Mouse (Mus musculus) ES-E14 (cell line): ENCODE measurements at regions not wholly inside any gene's neighbourhood (a gene's known extent, or its start where the extent isn't known, plus 50 kb on each side); places are given as distances from the start of the nearest gene placed in this dataset.

Source experiments
- DNase-seq: peaks from one replicate; pipeline ENCODE4 v3.0.0-alpha.2; 2013; ENCODE audit warnings: low read depth, low spot score
- H3K27ac ChIP-seq: 2 replicates; pipeline ENCODE4 v1.5.1; 2012; ENCODE audit warnings: low read depth, mild to moderate bottlenecking, low read length, moderate library complexity, mixed read lengths; ENCODE audit not compliant: poor library complexity, insufficient read depth, severe bottlenecking
- H3K36me3 ChIP-seq: 2 replicates; pipeline ENCODE4 v1.6.1; 2012; ENCODE audit warnings: mild to moderate bottlenecking, low read length, moderate library complexity, mixed read lengths; ENCODE audit not compliant: control insufficient read depth, poor library complexity, insufficient read depth, severe bottlenecking
- H3K4me1 ChIP-seq, 2 experiments: fragments of 150-350 bp in 1 of 2; sonication (generic) in 1 of 2; 2 replicates each; pipeline ENCODE4 v1.6.1; 2012; ENCODE audit warnings: low read length in 2 of 2, mild to moderate bottlenecking in 1 of 2, mixed read lengths in 1 of 2; ENCODE audit not compliant: control insufficient read depth in 2 of 2, insufficient read depth in 2 of 2, poor library complexity in 1 of 2
- H3K4me3 ChIP-seq, 2 experiments: fragments of 150-350 bp in 1 of 2; sonication (generic) in 1 of 2; 2 replicates each; pipeline ENCODE4 v1.5.1; 2012; ENCODE audit warnings: low read length in 2 of 2, low read depth in 1 of 2, mild to moderate bottlenecking in 1 of 2, mixed read lengths in 1 of 2; ENCODE audit not compliant: insufficient read depth in 1 of 2, poor library complexity in 1 of 2, severe bottlenecking in 1 of 2
- H3K9ac ChIP-seq: 2 replicates; pipeline ENCODE4 v1.6.1; 2012; ENCODE audit warnings: low read depth, mild to moderate bottlenecking, low read length, mixed read lengths; ENCODE audit not compliant: poor library complexity, insufficient read depth, severe bottlenecking
- H3K9me3 ChIP-seq: fragments of 150-350 bp; sonication (generic); 2 replicates; pipeline ENCODE4 v1.6.1; 2012; ENCODE audit warnings: low read depth, mild to moderate bottlenecking, low read length; ENCODE audit not compliant: control insufficient read depth, insufficient read depth
- CHD2 ChIP-seq: IDR thresholded peaks from 2 replicates; pipeline ENCODE4 v1.6.1; 2014; ENCODE audit warnings: mild to moderate bottlenecking, low read depth, low read length, inconsistent platforms
- HCFC1 ChIP-seq: IDR thresholded peaks from 2 replicates; pipeline ENCODE4 v1.6.1; 2012; ENCODE audit warnings: low read length, inconsistent platforms, borderline replicate concordance; ENCODE audit not compliant: insufficient read depth
- MAFK ChIP-seq: IDR thresholded peaks from 2 replicates; pipeline ENCODE4 v1.6.1; 2014; ENCODE audit warnings: mild to moderate bottlenecking, low read depth, low read length, inconsistent platforms; ENCODE audit not compliant: insufficient read depth
- ZC3H11A ChIP-seq: IDR thresholded peaks from 2 replicates; pipeline ENCODE4 v1.6.1; 2012; ENCODE audit warnings: low read depth, mild to moderate bottlenecking, inconsistent platforms, low read length, borderline replicate concordance
- ZNF384 ChIP-seq: IDR thresholded peaks from 2 replicates; pipeline ENCODE4 v1.6.1; 2012; ENCODE audit warnings: low read depth, low read length, inconsistent platforms
- in situ Hi-C, 2 experiments: fragments of 600-800 bp; cut with MboI; formaldehyde crosslinking; loops; one replicate each; pipeline ENCODE4 v1.15.1; 2025; ENCODE audit warnings: low sequenced_read_pairs in 2 of 2, inconsistent platforms in 1 of 2; ENCODE audit not compliant: unreplicated experiment in 2 of 2

GRCm38 (mm10) chr16:51117836-51118235 lies 526.9 kb upstream of the Ccdc54 start:
- in situ Hi-C loops: no loop called here
- Histone ChIP-seq H3K9me3 (no peaks in the 10 kb centered on the region), H3K4me3 (no peak overlapping the region), H3K9ac (no peak overlapping the region), H3K4me1 (no peaks in the 10 kb centered on the region), H3K27ac (no peak overlapping the region), H3K36me3 (no peaks in the 10 kb centered on the region)
- TF ChIP-seq CHD2: no peak
- no peak for TF ChIP-seq HCFC1
- TF ChIP-seq ZNF384: no peak
- TF ChIP-seq ZC3H11A: no peak
- no peak for TF ChIP-seq MAFK
- DNase-seq: no peak

GRCm38 (mm10) chr16:51109864-51110263 lies 518.9 kb upstream of the Ccdc54 start:
- Histone ChIP-seq H3K36me3 (no peaks in the 10 kb centered on the region), H3K9ac (no peak overlapping the region), H3K4me3 (no peak overlapping the region), H3K4me1 (no peaks in the 10 kb centered on the region), H3K27ac (no peak overlapping the region), H3K9me3 (no peaks in the 10 kb centered on the region)
- in situ Hi-C loops: no loop called here
- DNase-seq: no peak
- TF ChIP-seq HCFC1 (no peak), ZNF384 (no peak), ZC3H11A (no peak), CHD2 (no peak), MAFK (no peak)

GRCm38 (mm10) chr16:51107421-51107820 lies 516.5 kb upstream of the Ccdc54 start:
- Histone ChIP-seq H3K9ac (no peak overlapping the region), H3K4me3 (no peak overlapping the region), H3K36me3 (no peaks in the 10 kb centered on the region), H3K4me1 (no peaks in the 10 kb centered on the region), H3K9me3 (no peaks in the 10 kb centered on the region), H3K27ac (no peak overlapping the region)
- no peak for TF ChIP-seq HCFC1
- no peak for TF ChIP-seq MAFK
- no peak for TF ChIP-seq ZNF384
- TF ChIP-seq ZC3H11A: no peak
- no peak for TF ChIP-seq CHD2
- no peak for DNase-seq
- in situ Hi-C loops: no loop called here

DNA sequence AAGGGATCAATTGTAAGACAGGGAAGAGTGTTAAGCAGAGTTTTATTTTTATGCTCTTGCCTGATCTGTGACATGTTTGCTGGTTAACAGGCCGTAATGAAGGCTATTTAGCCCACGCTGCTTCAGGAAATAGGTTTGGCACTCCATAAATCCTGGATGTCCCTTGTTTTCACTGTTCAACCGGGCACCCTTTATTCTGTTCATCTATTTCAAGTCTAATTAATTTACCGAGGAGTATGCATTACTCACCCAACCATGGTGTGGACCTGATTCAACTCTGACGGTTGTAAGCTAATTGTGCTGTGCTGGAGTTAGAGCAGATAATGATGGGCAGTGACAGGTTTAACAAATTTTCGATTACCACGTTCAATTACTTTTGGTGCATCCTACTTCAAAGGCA lies 495.6 kb upstream of the Ccdc54 start:
- in situ Hi-C loops: no loop called here
- H3K27ac ChIP-seq: no peak overlapping the region
- H3K36me3 ChIP-seq: no peaks in the 10 kb centered on the region
- no peak overlapping the region for H3K9ac ChIP-seq
- no peak overlapping the region for H3K4me3 ChIP-seq
- no peaks in the 10 kb centered on the region for H3K9me3 ChIP-seq
- DNase-seq: no peak
- TF ChIP-seq MAFK (no peak), ZC3H11A (no peak), HCFC1 (no peak), ZNF384 (no peak), CHD2 (no peak)
- no peaks in the 10 kb centered on the region for H3K4me1 ChIP-seq

- DNase-seq: no peak
- H3K9me3 ChIP-seq: no peaks in the 10 kb centered on the region
- no peak for TF ChIP-seq ZC3H11A
- TF ChIP-seq MAFK: no peak
- no peak for TF ChIP-seq ZNF384
- no peak for TF ChIP-seq HCFC1
- TF ChIP-seq CHD2: no peak
- no peak overlapping the region for H3K9ac ChIP-seq
- in situ Hi-C loops: no loop called here
- no peak overlapping the region for H3K4me3 ChIP-seq
- H3K36me3 ChIP-seq: no peaks in the 10 kb centered on the region
- H3K4me1 ChIP-seq: no peaks in the 10 kb centered on the region
- no peak overlapping the region for H3K27ac ChIP-seq
These were observed 489.2 kb upstream of the Ccdc54 start for GRCm38 (mm10) chr16:51080146-51080545.
